Mouse (Mus musculus) heart, postnatal 25 days (tissue): ENCODE results near the gene Galntl6. TPM values are rescaled to one million over a fixed set of nuclear protein-coding genes. Genes with fewer than 3 reads are reported as not detected.
"Not testable (repeated sequence)": the region's sequence is repeated elsewhere in the genome, so short reads cannot be mapped to it uniquely, and the experiment has no call there.

ENCODE experiments used
- DNase-seq: peaks from one replicate; pipeline ENCODE4 v3.0.0; 2022; ENCODE audit warnings: low spot score
- intact Hi-C: fragments of 180-260 bp; cut with DNase I; formaldehyde crosslinking; loops from one replicate; pipeline ENCODE4 v1.15.1; 2025
- total RNA-seq, 2 experiments: library from RNA; stranded (reverse); gene quantifications; 2 replicates each; pipeline ENCODE4 v1.2.3; 2021

The Galntl6 gene
- total RNA-seq, 2 experiments from 2014 or later, result not detected

DNA sequence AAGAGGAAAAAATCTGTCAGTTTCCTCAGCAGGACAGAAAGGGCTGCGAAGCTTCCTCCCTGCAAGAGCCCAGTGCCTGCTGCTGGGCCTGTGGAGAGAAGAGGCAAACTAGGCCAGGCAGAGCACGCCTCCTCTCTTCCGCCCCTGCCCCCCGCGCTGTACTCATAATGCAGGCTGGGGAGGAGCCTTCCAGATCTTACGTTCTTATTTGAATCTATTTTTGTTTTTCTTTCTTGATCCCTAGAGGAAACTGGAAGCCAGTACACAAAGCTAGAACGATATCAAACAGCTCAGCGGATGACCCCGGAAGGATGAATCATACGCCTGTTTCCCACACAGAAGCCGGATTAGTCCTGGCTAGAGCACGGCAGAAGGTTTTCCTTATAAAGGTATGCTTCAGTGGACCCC lies 1112.6 kb downstream of the Galntl6 start:
- intact Hi-C loops, result loop anchor here (1.0 to 2.0 kb wide), 2 partner anchors 226 to 259 kb away; no protein-coding TSS in a partner anchor
- peak; percentile 35 for DNase-seq

DNA sequence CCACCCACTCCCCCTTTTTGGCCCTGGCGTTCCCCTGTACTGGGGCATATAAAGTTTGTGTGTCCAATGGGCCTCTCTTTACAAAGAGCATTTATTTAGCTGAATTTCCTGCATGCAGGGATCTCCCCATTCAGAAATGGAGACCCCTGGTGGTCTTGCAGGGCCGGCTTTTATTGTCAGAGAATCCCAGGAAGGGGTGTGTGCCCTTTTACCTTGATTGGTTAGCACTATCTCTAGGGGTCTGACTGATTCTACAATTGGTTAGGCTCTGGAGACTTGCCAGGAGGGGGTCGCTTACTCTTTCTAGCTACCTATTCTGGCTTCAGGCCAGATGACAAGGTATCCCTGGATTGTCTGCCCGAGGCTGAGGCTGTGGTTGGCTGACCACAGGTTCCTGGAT lies 1119.0 kb downstream of the Galntl6 start:
- intact Hi-C loops, result loop anchor here (5.0 kb wide), 1 partner anchor 141 kb away; the partner anchor contains the start of gene Galnt7
- DNase-seq, result no peak

DNA sequence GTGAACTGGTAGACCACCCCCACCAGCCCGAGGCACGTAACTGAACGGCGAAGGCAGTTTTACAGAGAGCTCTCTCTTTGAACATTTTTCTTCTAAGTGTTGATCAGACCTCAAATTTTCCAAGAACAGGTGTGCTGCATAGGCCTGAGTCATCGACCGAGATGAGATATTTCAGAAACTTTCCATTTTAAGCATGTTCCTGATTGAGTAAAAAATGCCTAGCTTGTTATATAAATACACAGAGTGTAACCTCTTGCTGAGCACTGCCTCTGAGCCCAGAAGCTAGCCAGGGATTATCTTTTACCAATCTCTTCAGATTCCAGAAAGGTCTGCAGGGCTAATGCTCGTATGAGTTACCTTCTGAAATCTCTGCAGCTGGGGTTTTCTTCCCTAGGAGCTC lies 1120.2 kb downstream of the Galntl6 start:
- intact Hi-C loops, result loop anchor here (5.0 kb wide), 1 partner anchor 140 kb away; the partner anchor contains the start of gene Galnt7
- no peak for DNase-seq

DNA sequence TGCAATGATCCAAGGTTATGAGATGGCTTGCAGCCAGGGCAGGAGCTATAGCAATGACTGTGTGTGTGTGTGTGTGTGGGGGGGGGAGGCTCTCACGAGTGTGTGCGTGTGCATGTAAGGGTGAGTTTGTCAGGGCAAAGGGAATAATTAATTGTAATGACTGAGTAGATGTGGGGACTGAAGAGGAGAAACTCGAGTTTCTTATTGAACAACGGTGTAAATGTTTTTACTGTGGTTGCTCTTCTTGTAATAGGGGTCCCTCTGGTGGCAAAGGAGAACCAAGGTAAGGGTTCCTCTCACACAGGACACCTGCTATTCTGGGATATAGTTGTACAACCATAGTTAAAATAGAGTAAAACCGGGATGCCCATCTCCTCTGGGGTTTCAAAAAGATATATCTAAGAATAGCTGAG lies 1121.1 kb downstream of the Galntl6 start:
- intact Hi-C loops, result loop anchor here (2.0 to 5.0 kb wide), 3 partner anchors 139 to 251 kb away; partner anchors contain the start of gene Galnt7
- no peak for DNase-seq

DNA sequence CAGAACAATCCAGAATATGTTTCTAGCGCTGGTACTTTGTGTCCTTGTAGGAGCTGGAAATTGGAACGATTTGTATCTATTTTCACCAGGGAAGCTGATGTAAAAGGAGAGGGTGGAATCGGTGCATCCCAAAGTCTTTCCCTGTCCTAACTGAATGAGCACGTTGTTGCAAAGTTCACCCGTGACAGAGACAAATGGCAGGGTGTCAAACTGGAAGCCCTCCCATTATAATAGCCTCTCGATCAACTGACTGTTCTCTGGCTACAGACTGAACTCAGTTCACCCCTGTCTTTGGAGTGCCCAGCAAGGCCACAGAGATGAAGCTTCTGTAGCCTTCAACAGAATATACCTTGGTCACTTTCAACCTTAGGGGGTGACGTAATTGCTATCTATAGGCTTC lies 1132.9 kb downstream of the Galntl6 start:
- no peak for DNase-seq
- intact Hi-C loops, result no loop called here

DNA sequence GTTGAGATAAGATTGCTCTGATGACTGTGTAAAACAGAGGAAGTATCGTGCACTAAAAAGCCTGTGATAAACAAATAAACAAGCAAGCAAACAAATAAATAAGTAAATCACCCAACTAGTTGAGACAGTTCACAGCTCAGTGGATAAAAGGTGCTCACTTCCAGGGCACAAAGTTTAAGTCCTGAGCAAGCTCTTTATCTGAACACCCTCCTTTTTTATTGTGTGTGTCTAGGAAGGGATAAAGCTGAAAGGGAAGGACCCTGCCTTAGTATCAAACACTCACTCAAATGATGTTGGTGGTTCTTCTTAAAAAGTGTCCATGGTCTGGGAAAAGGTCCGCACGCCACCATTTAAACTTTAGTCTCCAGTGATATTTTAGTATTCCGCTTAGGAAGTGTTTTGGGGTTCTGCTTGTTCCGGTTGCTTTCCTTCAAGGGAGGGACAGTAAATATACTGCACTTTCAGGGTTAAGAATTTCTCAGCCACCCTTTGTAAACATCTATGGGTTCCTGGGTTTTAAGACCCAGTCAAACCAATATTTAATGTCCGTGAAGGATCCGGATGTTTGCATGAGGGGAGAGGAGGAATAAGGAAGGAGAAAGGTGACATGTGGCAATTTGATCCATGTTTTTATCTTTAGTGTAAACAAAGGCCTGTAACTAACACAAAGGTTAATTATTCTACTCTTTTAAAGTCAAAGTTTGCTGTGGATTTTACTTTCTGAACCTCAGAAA lies 1134.3 kb downstream of the Galntl6 start:
- intact Hi-C loops, result no loop called here
- no peak for DNase-seq

DNA sequence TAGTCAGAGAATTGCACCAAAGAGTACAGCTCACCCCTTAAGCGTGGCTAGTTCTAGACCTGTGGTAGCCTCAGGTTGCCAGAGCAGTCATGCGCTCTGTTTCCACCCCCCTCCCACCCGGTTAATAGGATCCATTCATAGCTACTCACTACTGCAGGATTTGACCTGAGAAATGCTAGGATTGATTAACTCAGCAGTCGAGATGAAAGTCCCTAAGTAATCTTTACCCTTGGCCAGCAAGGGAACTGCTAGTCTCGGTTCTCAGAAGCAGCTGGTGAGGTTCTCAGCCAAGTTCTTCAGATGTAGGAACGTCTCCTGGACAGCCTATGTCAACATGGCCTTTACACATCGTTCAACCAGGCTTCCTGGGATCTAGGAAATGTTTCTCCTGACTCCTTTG lies 1135.7 kb downstream of the Galntl6 start:
- DNase-seq, result no peak
- intact Hi-C loops, result no loop called here

DNA sequence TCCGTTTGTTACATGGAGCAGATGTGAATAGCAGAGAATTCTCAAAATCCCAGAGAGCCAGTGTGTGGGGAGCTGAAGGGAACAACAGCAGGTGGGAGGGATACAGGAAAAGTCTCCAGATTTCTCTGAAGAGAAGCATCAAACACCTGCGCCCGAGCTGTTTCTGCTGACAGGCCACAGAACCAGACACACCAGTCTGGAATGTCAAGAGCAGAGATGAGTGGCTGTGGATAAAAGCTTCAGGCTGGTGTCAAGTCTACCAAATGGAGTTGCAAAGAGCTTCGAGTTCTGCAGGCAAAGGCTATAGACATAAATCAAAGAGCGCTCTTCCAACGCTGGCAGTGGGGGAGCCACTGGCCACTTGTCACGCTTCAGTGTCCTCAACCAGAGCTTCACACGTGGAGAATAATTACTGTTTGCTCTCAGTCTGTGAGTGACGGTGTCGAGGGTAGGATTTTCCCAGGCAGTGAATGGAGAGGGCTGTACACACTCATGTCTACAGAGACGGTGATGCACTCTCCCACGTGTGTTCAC lies 1139.6 kb downstream of the Galntl6 start:
- DNase-seq, result no peak
- intact Hi-C loops, result no loop called here

DNA sequence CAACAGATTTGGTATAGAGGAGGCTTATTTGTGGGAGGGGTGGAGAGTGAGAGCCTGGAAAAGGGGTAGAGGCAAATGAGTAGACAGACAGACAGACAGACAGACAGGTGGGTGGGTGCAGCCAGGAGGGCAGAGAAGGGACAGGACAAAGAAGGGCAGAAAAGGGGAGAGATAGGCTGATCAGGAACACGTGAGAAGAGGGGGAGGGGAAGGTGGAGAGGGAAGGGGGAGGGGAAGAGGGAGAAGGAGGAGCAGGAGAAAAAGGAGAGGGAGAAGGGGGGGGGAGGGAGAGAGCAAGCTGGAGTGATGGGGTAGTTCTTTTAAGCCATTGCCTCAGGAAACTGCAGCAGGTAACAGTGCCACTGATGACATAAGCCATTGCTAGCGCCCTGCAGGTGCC lies 1144.9 kb downstream of the Galntl6 start:
- intact Hi-C loops, result no loop called here
- no peak for DNase-seq

DNA sequence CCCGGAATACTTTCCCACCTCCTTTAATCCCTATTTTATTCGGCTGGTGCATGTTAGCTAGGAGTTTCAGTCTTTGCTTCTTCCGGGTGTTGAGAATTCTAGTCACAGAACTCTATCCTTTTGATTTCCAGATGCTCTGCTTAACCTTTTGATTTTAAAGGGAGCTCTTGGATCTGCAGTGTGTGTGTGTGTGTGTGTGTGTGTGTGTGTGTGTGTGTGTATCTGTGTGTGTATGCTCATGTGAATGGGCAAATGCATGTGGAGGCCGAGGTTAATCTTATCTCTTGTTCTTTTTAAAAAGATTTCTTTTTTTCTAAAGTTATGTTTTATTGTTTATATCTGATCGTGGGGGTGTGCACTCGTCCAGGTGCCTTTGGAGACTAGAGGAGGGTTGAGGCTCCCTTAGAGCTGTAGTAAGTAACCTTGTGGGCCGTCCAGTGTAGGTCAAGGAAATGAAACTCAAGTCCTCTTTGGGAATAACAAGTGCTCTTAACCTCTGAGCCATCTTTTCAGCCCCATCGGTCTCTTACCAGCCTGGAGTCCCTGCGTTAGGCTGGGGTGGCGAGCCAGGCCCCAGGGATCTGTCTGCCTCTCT lies 1145.9 kb downstream of the Galntl6 start:
- no peak for DNase-seq
- intact Hi-C loops, result no loop called here

DNA sequence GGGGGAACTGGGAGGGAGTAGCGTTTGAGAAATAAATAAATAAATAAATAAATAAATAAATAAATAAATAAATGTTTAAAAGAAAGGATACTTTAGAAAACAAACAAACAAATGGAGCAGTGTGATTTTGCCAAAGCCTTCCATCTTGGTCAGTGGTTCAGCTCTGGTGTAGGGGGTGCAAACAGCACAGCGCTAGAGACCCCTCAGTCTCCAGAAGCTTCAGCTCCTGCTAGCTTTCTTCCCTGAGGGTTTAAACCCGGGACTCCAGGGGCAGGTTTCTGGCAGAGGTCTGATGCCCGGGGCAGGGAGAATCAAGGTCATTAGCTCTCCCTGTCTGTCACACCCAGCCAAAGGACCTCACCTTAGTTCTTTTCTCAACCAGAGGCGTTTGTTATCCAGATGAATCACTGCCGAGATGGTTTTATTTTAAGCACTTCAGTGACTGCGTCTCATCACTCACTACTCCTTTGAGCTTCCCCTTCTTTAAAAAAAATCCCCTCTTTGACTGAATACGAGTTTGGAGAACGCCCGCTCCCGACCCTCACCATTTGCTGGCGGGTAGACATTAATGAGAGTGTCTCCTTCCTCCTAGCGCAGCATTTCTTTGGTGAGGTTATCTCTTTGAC lies 1146.6 kb downstream of the Galntl6 start:
- intact Hi-C loops, result no loop called here
- DNase-seq, result no peak

DNA sequence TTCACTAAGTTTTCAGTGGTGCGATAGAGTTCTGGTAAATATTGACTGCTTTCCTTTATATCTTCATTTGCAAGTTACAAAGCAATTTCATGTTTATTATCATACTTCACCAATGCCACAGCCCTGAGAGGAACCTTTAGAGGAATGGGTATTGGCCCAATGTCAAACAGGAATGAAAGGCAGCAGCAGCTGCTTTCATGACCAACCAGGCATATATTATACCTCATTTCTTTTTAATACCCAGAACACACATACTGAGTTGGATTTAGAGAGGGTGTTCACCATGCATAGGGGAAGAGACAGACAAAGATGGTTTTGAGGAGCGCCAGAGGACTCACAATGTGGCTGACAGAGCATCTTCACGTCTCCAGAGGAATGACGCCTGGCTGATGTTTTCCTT lies 1147.2 kb downstream of the Galntl6 start:
- no peak for DNase-seq
- intact Hi-C loops, result no loop called here

DNA sequence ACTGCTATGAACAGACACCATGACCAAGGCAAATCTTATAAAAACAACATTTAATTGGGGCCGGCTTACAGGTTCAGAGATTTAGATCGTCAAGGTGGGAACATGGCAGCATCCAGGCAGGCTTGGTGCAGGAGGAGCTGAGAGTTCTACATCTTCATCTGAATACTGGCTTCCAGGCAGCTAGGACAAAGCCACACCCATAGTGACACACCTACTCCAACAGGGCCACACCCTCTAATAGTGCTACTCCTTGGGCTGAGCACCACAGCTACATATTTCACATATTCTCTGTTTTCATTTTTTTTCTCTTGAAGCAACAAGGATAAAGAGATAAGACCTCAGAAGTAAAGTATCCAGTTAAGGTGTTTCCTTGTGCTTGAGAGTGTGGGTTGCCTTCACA lies 1149.8 kb downstream of the Galntl6 start:
- DNase-seq, intact Hi-C loops: not testable (repeated sequence)

DNA sequence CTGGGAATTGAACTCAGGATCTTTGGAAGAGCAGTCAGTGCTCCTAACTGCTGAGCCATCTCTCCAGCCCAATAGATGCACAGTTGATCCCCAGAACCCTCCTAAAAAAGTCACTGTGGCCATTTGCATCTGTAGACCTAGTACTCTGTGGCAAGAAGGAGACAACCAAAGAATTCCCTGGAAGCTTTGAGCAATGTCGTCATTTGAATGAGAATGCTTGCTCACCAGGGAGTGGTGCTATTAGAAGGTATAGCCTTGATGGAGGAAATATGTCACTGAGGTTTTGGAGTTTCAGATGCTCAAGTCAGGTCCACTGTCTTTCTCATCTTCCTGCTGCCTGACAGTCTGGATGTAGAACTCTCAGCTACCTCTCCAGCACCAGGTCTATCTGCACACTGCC lies 1151.5 kb downstream of the Galntl6 start:
- no peak for DNase-seq
- intact Hi-C loops, result no loop called here

DNA sequence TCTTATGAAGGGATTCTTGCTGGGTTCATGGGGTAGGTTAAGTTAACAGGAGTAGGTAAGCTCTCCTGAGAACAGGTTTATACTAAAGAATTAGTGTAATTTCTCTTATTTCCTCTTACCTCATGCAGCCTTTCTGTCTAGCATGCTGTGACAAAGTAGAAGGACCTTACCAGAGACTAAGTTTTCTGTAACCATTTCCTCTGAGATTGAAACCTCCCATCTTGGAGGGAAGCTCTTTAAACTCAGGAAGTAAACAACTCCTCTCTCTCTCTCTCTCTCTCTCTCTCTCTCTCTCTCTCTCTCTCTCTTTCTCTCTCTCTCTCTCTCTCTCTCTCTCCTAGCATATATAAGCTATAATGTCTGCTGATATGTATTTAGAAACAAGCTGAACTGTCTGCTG lies 1153.6 kb downstream of the Galntl6 start:
- intact Hi-C loops, result no loop called here
- no peak for DNase-seq

DNA sequence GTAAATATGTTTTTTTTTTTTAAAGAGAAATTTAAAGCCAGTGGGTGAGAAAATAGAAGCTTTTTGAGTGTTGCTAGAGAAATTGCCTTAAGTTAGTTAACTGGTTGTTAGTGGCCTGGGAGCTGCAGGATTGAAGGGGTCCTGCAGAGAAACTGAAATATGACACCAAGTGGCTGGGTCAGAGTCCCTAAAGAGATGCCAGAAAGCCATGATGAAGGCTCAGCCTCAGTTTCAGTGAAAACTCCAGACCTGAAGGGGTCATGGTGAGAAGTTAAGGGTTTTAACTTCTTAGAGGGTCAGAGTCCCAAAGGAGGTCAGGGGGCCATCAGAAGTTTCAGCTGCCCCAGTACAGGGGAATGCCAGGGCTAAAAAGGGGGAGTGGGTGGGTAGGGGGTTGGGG lies 1155.0 kb downstream of the Galntl6 start:
- intact Hi-C loops, result no loop called here
- DNase-seq, result no peak

DNA sequence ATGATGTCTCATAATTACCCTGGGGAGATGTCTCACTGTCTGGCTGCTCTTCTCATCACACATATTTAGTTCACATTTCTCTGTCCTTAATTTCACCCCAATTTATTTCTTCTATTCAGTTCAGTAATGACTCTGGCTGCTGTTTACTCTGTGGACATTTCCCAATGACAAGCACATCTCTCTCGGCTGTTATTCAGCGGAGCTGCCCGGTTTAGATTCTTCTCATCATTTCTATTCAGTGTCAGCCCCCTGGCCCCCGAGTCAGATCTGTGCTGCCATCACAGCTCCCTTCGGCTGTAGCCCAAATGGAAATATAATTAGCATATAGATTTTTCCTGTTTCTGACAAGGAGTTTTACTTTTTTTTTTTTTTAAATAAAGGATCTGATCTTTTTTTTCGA lies 1158.4 kb downstream of the Galntl6 start:
- DNase-seq, result no peak
- intact Hi-C loops, result no loop called here

DNA sequence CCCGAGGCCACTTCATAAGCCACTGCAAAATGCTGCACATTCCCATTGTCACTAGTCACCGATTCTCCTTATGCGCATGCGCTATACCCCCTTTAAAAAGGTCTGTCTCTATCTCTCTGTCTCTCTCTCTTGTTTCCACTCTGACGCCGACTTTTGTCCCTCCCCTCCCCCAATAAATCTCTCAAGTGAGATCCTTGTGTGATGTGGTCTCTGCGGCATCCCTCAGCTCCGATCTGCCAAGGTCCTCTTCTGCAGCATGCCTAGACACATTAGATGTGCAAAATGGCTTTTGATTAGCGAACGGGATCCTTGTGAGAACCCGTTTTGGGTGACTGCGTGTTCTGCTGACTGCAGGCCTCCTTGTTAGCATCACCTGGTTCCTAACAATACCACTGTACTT lies 1168.8 kb downstream of the Galntl6 start:
- DNase-seq, result no peak
- intact Hi-C loops, result no loop called here

DNA sequence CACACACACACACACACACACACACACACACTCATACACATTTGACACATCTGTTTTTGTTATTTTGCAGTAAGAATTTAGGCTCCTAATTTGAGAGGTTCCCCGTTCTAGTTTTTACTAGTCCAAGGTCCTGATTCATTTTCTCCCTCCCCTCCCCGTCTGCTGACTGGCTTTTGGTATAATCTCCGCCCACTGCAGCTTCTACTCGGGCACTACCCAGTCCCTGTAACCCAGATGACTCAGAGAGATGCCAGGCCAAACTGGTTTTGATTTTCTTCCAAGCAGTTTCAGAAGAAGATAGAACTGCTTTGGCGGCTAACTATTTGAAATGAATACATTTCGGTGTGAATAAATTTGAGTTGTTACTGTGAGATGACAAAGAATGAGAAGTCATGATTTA lies 1170.5 kb downstream of the Galntl6 start:
- intact Hi-C loops, result no loop called here
- no peak for DNase-seq

DNA sequence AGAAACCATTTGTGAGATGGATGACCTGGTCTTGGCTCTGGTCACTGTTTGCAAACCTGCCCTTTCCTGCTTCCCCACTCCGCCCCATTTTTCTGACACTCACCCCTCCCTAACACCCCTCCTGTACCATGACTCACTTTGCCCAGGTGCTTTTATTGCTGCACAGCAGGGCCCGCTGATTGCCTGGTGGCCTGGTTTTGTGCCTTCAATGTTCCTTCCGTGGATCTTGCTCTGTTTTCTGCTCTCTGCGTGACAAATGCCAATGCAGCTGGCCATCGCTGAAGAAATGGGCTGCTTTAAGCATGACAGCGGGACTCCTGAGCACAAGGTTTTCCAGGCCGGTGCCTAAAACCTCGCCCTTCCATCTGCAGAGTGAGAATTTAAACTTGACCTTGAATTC lies 1171.1 kb downstream of the Galntl6 start:
- no peak for DNase-seq
- intact Hi-C loops, result no loop called here

DNA sequence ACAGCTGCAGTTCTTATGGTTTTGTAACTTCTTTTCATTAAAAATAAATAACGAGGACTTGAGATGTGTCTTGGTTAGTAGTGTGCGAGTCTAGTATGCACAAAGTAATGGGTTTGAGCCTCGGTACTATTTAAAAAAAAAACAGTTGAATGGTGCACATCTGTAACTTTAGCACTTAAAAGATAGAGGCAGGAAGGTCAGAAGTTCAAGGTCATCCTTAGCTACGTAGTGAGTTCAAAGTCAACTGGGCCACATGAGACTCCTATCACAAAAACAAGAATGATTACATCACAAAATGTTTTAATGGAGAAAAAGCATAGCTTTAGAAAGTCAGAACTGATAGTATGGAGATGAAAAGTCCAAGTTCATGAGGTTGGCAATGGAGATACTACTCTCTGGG lies 1175.2 kb downstream of the Galntl6 start:
- intact Hi-C loops, result no loop called here
- no peak for DNase-seq
